Mouse (Mus musculus) embryo, embryonic 10.5 days (tissue): ENCODE results near the gene Ndufs6.

Source experiments
- DNase-seq: peaks from one replicate; pipeline ENCODE4 v3.0.0-alpha.2; 2015; ENCODE audit warnings: low spot score

Gene Ndufs6

DNA sequence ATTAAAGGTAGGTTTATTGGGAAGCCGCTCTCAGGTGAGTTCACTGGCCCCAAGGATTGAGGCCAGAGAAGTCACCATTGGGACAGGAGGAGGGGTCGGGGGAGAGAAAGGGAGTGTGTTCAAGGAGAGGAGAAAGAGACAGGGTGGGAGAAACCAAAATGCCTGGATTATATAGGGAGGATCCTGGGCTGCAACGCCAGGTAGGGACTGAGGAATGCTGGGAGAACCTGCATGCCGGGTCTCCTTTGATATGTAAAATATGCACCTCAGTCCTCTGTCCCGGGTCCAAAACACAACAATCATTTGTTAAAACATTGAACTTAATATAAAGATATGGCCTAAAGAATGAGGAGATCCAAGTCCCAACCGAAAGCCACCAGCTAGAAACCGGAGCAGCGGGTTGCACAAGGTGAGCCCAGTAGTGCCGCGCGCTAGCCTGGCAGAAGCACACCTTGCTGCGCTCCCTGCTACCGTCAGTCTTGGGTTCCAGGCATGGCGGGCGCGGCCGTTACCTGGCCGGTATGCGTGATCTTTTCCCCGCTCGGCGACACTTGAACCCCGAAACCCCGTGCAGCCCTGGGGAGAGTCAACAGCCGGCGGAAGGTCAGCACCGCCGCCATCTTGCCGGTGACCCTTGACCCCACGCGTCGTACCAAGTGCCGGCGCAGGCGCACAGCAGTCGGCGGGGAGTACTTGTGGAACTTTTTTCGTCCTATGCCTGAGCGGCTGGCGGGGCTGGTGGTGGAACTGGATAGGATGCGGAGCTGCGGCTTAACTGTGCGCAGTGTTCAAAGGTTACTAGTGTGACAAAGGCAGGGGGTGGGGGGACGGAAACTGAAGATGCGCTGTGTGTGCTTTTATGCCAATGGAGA is at the start of gene Ndufs6, which contains the start of gene Mrpl36:
Gene Ndufs6 (minus strand): TSS at position 716 of the 872 bp plus-strand sequence.
Gene Mrpl36 (plus strand): TSS at position 687 of the 872 bp plus-strand sequence.
- DNase-seq = peak; percentile 94

DNA sequence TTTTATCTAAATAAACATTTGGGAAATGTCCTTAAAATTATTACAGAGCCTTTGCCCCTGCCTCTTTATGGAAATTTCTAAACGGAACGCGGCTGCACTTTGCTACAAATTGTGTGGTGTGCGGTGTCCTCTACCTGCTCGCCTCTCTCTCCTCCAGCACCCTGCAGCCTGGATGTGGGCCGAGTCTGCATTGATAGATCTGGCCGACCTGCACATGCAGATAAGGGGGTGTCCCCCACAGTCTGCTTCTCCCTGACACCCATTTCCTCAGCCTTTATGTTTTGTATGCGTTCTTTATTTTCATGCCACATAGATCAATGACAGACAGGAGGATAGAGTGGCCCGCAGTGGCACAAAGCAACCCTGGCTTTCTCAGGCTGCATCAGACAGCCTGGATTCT is 49.3 kb upstream of the Ndufs6 start:
- DNase-seq = no peak

DNA sequence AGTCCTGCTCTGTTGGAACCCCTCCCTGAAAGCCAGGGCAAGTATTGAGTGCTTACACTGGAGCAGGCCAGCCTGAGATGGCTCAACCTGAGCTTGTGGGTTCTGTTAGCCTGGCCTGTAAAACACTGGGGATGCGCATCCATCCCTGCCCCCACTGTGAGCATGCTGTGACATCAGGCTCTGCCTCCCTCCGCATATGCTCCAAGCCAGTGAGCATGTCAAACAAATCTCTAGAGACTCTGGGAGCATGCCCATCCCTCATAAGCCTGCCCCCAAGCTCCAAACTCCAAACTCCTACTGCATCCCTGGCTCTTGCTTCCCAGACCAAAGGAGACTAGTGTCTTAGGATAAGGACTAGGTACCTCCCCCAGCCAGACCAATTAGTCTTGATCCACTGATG is 46.3 kb upstream of the Ndufs6 start:
- no peak for DNase-seq

DNA sequence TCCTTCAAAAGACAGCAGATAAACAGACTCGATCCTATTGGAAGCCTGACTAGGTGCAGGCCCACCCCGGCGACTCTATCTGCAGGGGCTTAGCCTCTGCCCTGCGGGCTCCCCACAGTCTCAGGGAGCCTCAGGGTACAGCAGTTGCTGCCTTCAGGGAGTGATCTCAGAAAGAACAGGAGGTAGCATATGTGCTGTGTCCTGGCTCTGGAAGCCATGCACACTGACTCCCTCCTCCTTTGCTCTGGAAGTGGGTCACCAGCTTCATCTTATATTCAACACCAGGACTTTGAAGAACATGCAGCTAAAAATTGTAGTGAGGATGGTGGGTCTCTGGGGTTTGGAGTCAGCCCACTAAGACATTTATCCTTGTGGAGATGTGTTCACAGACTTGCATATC is 45.0 kb upstream of the Ndufs6 start:
- DNase-seq = no peak

DNA sequence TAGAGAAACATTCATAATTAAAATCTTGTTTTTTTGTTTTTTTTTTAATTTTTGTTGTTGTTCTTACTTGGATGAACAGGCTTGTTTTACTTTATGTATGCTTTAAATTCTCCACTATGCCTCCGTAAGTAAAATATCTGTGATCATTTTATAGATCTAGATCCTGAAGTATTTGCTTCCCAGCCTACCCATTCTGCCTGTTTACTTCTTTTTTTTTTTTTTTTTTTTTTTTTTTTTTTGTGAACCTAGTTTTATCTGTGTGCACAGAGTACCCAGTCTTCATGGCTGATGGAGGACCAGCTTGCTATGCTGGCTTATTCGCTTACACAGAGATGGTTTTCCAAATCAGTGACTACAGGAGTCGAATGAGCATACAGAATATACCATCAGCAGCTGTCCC is 28.8 kb upstream of the Ndufs6 start:
- DNase-seq = no peak

DNA sequence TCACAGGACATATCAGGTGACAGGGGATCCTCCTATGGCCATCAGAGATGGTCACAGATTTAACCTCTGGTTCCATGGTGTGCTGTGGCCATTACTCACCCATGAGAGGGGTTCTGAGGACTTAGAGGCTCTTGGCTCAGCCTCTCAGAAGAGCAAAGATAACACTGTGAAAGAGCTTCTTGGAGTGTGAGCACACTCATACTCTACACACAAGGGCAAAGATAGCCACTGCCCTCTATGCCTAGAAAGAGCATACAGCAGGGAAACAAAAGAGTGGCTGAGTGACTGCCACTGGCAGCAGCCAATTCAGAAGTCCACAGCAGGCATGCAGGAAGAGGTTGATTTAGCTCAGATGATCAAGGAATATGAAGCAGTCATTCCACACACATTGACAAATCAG is 24.1 kb upstream of the Ndufs6 start:
- no peak for DNase-seq

DNA sequence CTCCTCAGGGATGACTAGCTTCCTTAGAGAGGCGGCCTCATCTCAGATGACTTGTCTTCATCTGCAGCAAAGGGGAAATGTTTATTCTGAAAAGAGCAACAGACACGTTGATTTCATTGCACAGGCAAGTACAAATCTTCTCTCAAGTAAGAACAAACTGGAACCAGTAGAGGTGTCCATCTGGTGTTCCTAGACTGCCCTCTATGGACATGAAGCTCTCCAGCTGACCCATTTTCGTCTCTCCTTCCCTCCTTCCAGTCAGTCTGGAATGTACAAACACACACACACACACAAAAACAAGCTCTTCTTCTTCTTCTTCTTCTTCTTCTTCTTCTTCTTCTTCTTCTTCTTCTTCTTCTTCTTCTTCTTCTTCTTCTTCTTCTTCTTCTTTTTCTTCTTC is 23.6 kb upstream of the Ndufs6 start:
- no peak for DNase-seq

DNA sequence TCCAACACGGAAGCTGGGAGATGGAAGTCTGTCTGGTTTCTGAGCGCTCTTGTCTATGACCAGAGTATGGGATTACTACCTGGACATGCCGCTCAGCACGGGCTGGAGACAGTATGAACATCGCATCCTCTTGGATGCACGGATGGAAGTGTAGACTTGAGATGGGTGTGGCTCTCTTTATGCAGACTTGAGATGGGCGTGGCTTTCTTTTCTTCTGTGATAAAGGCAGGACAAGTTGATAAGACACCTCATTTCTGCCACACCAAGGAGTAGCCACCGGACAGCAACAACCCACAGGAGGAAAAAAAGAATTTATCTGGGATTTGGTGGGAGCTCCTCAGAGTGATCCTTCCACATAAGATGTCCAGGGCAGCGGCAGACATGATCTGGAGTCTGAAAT is 22.4 kb upstream of the Ndufs6 start:
- no peak for DNase-seq

DNA sequence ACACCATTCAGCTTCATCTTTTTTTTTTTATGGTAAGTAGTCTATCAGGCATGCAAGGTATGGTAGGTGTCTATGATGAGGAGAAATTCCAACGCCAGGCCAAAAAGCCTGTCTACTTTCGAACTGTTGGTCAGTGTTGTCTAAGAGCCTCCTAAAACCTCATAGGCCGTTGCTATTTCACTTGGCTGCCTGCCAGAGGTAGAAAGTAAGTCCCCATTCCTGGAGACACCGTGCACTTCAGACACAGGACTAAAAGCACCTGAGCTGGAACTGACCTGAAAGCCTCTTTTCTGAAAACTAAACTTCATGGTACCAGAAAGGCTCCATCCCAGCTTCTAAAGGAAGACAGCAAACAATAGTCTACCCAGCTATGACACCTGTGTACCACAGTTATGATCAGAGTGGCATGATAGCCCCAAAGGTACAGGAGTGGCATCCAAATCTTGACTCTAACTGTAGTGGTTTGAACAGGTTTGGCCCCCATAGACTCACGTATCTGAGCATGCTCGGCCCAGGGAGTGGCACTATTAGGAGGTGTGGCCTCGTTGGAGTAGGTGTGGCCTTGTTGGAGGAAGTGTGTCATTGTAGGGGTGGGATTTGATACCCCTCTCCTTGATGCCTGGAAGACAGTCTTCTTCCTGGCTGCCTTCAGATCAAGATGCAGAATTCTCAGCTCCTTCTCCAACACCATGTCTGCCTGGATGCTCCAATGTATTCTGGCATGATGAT is 19.7 kb upstream of the Ndufs6 start:
- DNase-seq = no peak

DNA sequence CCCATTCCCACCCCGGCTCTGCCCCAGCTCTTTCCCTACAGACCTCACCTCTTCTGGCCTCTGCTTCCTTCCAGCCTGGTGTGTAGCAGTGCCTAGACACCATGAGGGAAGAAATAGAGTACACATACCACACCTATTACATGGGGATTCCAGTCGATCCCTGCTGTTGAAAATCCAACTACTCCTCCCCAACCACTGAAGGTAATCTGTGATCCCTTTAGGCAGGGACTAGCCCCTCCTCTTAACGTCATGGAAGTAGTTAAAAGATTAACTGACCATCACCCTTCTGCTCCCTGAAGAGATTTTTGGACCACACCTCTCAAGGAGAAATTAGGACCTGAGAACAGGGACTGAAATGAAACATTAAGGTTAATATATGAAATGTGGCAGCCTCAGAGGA is 18.8 kb upstream of the Ndufs6 start:
- no peak for DNase-seq

DNA sequence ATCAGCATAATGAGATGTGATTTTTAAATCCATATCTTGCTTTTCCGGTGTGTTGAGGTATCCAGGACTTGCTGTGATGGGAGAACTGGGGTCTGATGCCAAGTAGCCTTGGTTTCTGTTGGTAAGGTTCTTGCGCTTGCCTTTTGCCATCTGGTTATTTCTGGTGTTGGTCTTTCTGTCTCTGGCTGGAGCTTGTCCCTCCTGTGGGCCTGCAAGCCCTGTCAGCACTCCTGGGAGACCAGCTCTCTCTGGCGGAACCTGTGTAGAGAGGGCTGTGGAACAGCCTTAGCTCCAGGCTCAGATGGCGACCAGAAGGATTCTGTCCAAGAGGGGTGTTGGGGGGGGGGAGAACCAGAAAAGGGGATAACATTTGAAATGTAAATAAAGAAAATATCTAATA is 18.4 kb upstream of the Ndufs6 start:
- peak; percentile 13 for DNase-seq

DNA sequence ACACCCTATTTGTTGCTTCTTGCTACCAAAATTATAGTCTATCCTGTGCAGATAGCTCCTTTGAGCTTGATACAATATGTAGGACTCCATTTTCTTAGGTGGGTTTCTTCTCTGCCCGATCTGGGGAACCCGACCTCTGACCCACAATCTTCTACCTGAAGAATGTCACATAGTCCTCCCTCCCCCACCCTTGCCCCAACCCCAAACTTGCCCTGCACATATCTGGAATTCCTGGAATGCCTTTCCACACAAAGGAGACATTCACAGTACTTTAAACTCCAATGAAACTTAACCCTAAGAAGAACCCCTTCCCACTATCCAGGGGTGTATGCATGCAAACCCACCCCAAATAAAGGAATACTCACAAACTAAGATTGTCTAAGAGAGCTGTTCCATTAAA is 17.8 kb upstream of the Ndufs6 start:
- peak; percentile 67 for DNase-seq

DNA sequence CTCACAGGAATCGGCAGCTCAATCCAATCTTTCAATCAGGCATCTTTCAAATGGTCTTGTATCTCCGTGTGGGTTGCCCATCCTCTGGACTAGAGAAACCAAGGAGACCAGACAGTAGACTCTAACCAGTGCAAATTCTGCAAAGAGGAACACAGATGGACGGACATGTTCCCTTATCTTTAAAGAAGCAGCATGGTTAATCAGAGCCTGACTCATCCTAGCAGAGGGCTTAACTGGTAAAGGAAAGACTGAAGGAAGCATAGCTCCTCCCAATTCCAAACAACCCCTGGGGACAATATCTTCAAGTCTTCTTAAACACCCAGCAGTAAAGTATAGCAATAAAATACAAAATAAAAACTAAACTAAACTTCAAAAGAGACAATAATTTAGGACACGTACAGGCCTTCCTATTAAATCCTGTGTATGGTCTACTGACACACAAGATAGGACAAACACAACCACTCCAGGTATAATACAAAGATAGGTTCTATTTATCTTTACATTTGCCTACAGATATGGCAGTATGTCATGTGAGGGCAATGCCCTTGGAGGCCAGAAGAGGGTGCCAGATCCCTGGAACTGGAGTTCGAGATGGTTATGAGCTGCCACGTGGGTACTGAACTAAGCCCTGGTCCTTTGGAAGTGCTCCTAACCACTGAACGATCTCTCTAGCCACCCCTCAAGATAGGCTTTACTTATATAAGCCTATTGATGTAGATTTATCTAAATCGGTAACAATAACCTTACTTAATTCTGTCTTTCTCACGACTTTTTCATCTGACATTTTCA is 17.0 kb upstream of the Ndufs6 start:
- peak; percentile 28 for DNase-seq

DNA sequence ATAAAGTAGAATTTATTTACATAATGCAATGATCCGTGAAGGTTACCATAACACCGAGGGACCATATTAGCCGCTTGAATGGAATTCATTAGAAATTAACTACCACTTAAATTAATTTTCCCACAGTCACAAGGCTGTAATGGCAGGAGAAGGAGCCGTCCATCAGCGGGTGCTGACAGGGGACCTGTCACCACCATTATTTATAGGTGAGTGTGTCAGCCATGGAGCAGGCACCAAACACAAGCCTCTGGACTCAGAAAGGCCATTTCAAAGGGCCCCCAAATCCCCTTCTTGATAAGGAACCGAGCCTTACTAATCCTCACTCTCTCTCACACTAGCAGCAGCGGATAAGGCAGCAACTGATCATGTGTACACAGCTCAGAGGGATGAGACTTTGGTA is 8.4 kb upstream of the Ndufs6 start:
- DNase-seq = peak; percentile 25

DNA sequence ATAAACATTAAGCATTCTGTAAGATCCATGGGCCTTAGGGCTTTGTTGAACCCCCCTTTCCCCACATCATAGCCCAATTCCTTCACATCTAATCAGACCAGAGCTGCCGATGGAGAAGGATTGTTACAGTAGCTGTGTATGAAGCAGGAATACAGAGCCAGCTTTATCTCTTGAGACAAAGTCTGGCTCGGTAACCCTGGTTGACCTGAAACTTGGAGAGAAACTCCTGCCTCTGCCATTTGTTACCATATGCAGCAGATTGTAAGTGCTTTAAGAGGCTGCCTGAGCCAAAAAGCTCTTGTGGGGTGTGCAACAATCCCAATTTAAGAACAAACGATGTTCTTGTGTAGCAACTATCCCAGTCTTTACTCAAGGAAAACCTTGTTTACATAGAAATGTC is 3.4 kb upstream of the Ndufs6 start:
- DNase-seq = no peak

DNA sequence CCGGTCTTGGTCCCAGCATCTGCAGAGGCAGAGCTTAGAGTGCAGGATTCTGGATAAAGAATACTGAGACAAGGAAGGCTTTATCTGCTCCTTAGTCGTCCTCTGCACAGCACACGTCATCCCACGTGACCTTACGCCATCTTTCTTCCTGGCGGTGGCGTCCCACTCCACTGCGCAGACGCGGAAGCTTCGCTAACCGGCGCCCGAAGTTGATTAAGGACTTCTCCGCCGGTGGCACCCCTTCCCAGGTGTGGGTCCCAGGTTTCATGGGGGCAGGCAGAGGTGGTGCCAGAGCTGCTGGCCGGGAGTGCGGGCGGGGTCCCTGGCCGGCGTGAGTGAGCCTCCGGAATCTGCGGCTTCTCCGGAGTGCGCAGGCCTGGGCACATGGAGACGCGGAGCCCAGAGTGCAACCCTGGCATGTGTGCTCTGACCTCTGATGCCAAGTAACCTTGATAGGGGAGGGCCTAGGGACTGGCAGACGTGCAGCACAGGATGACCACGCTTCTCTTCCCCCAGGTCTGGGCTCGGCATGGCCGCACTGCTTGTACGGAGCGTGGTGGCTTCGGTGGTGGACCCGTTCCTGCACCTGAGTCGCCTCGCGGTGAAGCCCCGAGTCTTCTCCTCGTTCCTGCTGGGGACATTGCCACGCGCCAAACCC is 2.6 kb upstream of the Ndufs6 start:
- DNase-seq = peak; percentile 90

DNA sequence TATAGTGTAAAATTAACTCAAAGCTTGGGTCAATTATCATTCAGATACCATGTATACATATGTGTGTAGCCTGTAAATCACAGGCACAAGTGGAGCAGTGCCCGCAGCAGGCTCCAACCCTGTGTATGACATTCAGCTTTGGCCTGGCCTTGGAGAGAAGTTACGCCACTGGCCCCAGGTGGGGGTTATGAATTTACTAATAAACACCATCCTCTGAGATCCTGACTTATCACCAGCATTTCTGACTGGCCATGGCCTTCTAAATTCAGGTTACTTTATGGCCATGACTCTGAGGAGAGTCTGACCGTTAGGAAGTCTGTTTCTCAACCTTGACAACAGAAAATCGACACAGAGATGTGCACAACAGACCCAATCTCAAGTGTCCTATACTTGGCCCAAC is 4.9 kb downstream of the Ndufs6 start:
- DNase-seq = no peak

DNA sequence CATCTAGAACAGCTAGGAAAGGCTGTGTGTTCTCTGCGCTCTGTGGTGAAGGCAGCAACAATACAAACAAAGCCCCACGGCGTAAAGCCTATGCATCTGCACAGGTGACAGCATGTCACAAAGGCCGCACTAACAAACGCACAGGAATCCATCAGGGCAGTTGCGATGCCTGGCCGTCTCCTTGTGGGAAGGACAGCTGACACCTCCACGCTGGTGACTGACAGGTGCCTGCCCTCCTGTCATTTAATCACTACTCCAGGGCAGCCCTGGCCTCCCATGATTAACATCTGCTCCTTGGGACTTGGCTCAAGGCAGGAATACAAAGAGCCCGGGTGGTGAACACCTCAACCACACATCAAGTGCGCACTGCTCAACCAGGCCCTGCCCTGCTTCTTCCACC is 5.7 kb downstream of the Ndufs6 start:
- no peak for DNase-seq

DNA sequence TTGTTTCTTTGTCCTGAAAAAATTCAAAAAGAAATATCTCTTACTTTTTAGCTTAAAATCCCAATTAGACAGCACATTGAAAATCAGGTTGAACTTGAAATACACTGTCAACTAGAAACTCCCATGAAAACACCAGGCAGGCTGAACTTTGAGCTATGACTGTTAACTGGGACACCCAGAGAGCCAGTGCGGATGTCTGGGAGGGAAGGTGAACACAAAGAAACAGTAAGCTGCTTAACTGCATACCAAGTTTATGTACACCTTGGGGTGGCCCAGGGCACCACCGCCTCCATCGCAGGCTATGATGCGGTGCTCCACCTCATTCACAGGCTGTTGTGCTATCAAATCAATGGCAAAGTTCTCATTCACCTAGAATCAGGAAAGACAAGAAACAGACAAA is 8.3 kb downstream of the Ndufs6 start:
- no peak for DNase-seq

DNA sequence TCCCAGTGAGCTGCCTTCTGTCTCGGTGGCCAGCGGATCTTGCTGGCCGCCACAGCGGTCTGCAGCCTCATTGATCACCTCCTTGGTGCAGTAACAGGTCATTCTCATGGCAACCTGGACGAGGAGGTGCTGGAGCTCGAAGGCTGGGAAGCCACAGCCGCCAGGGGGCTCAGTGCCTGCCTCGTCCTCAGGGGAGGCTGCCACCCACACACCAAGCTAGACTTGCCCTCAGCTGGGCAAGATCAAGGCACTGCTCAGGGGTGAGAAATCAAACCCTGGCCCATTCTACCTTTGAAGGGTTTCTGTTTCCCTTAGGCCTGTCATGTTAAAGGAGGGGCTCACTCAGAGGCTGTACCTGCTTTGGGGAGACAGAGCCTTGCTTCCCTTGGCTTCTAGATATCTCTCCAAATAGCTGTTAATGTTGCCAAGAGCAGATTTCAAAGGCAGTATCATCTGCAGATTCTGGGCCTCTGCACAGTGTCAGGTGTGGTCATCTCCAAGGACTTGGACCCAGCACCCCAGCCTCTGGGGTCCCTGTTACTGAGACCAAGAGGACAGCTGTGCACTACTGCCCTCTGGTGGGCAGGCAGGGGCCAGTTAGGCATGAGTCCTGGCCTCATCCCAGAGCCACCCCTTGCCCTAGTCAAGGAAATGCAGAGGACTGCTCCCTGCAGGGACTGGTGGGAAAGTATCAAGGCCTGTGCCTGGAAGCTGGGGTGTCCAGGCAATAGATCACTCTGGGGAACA is 18.0 kb downstream of the Ndufs6 start:
- peak; percentile 80 for DNase-seq

DNA sequence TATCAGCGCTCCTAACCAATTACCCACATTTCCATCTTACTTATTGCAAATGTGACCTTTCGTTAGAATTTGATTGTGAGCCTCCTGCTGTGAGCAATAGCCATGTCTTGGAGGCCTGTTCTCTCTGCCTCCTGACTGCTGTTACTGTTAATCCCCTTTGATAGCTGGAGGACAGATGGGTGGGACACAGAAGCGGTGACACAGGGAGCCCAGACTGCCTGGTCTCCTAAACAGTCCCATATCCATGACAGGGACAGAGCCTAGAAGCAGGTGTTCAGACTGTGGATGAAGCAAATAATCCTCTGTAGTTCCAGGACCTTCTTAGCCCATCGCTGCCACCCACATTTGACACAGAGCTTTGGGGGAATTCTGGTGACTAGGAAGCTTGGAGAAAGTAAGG is 21.9 kb downstream of the Ndufs6 start:
- no peak for DNase-seq

DNA sequence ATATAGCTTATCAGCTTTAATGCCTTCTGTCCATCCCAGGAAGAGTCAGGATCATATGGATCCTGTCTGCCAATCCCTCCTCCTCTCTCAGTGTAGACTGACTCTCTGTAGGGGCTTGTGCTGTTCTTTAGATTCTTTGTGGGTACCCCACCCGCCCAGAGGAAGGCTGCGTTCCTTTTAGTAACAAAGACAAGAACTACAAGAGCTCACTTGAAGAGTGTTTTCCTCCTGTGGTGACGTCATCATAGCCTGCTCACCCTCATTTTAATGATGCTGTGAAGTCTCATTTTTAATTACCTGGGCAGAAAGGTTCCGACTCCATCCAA is 22.3 kb downstream of the Ndufs6 start:
- no peak for DNase-seq
